Mouse (Mus musculus) right cerebral cortex, adult 2 months (tissue): ENCODE measurements around the gene Fabp2.

Experiments
- DNase-seq, 2 experiments: peaks; one replicate each; pipeline ENCODE4 v3.0.0; 2021 to 2022; ENCODE audit warnings: low spot score in 2 of 2

Gene Fabp2

DNA sequence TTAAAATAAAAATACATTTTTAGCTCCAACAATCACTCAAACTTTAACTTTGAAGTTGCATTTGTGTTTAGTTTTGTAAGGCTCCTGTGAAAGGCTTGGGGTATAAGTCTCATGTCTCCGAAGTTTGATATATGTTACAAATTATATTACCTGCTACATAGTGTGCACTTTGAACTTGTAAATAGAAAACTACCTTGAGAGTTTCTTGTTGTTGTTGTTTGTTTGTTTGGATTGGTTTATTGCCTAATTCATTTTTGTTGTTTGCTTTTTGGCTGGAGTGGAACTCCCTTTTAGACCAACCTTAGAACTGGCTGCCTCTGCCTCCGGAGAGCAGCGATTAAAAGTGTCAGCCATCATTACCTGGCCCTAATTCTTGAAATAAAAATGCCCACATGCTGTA, at the start of gene Fabp2:
Gene Fabp2 (plus strand): TSS at position 301 of the 400 bp plus-strand sequence.
- no peak for DNase-seq

DNA sequence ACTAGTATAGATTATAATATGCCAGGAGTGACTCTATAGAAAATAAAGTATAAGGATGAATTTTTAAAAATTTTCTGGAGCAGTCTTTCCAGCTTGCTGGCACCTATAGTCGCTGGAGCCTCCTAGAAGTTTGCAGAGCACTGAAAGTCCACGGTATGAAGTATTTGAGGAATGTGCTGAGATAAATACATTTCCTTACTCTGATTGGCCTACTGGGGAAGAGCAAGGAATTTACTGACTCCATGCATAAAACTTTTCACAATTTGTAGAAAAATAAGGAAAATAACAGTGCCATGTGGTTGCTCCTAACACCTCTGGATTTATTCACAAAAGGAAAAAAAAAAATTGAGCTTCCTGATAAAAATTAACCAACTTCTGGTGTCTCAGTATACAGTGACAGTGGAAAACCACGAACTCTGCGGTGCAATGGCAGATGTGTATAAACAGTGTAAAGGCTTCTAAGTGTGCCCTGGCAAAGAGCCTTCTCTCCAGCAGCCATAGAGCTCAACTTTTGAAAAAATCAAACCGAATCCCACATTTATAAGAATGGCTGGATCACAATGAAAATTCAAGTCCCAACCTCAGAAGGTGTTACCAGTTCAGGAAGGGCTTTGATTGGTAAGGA, 46.4 kb upstream of the Fabp2 start:
- DNase-seq, result no peak

DNA sequence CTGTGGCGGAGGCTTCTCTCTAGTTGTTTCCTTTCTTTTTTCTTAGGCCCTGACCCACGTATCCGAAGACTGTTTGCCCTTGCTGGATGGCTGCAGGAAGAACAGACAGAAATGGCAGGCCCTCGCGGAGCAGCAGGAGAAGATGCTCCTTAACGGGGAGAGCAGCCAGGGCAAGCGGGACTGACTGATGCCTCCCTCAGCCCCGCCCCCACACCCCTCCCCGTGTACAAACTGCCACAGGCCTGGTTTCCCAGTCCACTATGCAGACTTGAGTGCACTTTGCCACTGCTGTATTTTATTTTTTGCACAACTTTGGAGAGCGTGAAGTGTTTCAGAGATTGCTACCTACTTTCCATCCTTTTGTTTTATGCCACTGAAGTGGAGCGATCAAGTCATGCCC, 39.7 kb upstream of the Fabp2 start:
- no peak for DNase-seq

DNA sequence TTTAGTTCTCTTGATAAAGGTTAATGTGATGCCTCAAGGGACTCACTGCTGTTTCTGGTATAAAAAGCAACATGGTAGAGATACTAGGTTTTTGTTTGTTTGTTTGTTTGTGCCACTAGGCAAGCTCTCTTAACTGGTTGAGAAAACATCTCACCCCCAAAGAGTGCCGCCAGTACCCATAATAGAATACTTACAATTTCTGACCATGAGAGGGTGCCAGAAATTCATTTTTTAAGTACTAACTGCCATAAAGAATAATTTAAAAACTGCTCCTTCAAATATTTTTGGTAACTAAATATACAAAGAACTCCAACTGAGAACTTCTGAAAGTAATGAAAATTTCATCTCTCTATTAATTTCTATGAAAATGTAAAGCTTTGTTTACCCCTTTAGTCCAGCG, 35.0 kb upstream of the Fabp2 start:
- no peak for DNase-seq

DNA sequence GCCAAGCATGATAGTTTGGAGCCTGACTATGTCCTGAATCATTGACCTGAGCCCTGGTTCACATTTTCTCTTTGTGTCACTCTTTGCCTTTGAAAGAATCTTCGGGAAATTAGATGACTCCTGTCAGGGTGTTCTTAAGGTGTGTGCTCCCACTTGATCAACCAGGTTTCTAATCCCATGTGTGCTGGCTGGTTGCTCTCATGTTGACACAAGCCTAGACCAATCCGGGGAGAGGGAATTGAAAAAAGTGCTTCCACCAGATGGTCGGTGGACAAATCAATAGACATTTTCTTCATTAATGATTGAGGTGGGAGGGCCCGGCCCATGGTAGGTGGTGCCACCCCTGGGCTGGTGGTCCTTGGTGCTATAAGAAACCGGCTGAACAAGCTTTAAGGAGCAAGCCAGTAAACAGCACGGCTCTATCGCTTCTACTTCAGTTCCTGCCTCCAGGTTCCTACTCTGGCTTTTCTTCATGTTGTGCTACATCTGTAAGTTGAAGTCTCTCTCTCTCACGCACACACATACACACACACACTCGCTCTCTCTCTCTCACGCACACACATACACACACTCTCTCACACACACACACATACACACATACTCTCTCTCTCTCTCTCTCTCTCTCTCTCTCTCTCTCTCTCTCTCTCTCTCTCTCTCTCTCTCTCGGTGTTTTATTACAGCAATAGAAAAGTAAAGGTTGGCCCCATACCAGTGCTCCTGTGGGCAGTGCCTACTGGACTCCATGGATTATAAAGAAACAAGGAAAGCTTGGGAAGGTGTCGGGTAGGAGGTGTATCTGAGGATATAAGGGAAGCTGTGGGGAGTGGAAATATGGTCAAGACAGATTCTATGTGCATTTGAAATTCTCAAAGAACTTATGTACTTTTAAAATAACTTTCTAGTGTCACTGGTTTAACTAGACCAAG, 34.0 kb upstream of the Fabp2 start:
- no peak for DNase-seq

DNA sequence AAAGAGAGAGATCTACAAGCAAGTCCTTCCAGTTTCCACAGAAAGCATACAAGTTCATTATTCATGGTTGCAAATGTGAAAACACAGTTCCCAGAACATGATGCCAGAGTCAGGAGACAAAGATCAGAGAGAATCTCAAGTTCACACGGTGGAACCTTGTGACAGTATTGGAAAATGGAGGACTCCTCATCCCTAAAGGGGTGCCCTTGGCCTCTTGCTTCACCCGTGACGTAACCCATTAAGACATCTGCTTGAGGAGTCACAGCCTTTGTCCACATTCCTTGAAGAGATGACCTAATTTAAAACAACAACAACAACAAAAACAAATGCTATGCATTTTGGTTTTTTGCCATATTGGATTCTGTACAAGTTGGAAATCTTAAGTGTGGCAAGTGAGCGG, 29.8 kb upstream of the Fabp2 start:
- DNase-seq, result no peak

DNA sequence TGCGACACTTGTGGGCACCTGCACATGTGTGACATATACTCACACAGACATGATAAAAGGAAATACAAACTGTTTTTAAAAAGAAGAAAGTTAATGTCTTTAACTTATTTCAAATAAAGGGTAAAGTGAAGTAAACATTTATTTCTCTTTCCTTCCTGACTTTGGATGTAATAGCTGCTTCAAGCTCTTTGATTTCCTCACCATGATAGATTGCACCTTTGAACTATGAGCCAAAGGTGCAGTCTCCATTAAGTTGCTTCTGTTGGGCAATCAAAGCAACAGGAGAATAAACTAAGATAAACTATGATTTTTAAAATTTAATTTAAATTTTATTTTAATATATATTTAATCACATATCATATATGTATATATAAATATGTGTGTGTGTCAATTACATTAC, 26.6 kb upstream of the Fabp2 start:
- no peak for DNase-seq

DNA sequence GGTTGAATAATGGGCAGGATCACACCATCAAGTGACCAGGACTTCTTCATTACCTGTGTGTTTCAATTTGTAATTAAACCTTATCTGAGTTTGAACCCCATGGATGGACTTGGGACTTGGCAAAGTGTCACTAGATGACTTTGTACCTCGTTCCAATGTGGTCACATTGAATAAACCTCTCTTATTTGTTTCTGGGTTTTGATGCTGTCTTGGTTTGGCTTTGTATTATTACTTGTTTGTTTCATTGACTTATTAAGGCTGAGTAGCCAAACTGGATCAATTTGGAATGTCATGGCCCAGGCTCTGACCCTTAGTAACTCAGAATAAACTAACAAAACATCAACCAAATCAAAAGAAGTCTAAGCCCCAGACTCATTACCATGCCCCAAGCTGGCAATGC, 23.3 kb upstream of the Fabp2 start:
- DNase-seq, result no peak

DNA sequence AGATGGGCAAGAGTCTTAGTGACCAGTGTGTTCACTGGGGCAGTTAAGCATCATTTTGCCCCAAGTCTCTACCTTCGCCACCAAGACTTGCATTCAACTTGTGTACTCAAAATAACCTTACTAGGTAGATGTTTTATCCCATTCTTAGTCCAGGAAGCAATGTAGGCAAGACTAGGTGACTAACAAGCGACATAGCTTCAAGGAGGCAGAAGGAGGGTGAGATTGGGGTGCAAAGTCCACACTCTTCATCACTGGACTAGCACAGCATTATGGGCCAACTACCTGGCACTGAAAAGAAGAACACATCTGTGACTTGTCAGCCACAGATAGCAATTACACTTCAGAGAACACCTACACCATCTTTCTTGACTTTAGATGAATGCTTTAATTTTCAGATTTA, 18.0 kb upstream of the Fabp2 start:
- no peak for DNase-seq

DNA sequence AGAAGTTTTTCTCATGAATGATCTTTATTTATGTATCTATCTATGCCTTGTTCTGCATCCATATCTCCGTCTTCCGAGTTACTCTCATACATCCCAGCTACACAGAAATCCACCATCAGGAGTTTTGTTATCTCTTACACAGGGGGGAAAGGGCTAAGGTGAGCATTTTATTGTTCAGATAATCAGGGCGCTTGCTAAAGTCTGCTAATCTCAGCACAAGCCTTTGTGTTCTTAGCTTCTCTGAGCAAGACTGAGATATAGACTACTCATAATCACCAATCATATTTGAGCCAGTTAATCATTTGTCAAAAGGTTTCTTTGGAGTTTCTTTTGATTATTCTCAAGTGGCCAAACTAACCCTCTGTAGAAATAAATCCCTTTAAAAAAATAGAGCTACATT, 17.3 kb upstream of the Fabp2 start:
- DNase-seq, result no peak

DNA sequence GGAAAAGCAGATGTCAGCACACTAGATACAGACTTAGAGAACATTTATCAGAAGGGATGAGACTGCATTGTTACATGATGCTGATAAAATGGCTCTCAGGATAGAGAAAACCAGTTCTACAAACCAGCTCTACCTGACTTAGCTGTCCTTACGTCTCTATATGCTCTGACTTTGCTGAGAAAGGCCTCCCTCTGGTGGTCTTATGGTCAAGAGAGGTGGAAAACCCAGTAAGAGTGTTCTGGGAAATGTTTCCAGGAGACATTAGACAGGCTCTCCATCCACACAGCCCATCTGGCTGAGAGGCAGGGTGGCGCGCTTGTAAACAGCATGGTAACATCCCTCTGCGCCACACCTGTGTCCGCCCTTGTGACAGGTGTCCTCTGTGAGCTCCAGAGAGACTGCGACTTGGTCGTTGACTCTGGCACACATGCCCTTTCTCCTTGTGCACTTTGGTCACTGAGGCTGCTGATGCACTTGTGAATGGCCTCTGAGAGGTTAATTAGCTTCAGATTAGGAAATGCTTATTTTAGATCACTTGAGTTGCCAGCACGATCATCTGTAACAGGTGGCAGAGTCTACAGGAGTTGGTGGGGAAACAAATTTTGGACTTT, 16.1 kb upstream of the Fabp2 start:
- DNase-seq, result no peak

DNA sequence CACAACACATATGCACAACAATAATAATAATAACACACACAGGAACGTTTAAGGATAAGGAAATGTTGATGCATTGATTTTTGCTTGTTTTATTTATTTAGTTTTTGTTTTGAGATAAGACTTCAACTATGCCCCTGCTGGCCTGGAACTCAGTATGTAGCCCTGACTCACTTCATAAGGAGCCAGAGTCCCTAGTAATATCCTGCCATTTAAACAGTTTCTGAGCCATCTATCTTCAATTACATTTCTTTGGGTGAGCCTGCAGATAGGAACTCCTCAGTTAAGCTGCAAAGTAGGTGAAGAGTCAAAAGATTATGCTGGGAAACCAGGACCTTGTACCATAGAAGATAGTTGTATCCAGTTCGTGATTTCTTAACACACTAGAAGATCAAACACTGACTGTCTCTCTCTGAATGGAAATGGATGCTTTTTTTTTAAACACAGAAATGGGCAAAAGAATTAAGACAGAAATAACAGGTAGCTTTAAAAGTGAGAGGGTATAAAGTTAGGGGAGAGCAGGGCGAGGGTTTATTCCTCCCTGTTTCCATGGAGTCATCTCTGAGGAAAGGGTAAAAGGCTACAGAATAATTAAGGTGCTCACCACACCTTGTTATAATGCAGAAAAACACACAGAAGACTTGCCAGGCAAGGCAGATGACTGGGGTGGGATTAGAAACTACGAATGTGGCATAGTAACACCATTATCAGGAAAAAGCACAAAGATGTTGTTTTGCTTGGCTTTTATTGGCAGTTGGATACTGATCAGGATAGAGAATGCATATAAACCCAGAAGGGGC, 7.2 kb upstream of the Fabp2 start:
- no peak for DNase-seq

DNA sequence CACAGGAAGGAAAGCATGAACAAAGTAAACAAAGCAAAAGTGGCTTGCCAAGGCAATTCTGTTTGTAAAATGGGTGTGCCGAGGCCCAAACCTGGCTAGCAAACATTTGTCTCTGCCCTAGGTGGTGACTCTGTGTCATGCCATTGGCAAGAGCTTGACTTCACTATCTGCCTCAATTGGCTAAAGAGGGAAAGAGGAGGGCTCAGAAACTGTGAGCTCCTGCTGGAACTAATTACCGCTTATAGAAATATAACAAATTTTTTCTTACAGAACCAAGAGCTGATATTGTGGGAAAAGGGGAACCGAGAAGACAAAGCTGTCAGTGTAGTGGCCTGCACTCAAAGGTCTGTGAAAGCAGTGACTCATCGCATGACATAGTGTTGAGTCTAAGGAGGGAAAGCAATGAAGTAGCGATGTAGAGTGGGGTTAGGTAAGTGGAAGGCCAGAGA, 6.5 kb upstream of the Fabp2 start:
- DNase-seq, result no peak

DNA sequence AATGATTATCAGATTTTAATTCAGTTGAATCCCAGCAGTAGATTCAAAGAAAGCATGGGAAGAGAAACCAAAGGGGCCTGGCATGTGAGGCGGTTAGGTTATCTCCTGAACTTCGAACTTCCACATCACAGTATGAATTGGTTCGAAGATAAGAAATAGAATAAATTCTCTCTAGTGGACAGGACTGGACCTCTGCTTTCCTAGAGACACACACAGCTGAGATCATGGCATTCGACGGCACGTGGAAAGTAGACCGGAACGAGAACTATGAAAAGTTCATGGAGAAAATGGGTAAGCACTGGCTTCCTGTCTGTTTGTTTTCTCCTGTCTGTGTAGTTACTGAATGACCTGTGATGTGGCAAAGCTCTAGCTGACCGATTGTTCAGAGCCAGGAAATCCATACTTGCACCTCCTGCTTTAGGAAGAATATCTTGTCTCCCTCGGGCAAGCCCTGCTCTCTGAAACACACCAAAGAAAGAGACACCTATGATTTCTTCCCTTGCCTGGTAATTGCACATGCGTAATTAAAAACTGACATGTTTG, 388 bp downstream of the Fabp2 start:
- DNase-seq, result no peak

DNA sequence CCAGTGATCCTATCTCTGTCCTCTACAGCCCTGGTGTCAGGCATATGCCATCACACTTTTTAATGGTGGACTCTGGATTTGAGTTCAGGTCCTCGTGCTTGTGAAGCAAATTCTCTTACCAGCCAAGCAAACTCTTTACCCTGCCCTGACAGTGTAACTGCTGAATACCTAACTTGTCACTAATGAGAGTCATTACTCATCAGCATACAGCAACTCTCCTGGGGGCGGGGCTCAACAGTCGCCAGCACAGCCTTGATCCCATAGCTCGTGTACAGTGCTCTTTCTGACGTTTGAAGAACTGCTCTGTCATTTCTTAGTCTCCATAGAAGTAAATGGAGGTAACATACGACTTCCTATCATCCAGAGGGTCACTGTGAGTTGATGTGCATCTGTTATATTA, 3.4 kb downstream of the Fabp2 start:
- DNase-seq, result no peak

DNA sequence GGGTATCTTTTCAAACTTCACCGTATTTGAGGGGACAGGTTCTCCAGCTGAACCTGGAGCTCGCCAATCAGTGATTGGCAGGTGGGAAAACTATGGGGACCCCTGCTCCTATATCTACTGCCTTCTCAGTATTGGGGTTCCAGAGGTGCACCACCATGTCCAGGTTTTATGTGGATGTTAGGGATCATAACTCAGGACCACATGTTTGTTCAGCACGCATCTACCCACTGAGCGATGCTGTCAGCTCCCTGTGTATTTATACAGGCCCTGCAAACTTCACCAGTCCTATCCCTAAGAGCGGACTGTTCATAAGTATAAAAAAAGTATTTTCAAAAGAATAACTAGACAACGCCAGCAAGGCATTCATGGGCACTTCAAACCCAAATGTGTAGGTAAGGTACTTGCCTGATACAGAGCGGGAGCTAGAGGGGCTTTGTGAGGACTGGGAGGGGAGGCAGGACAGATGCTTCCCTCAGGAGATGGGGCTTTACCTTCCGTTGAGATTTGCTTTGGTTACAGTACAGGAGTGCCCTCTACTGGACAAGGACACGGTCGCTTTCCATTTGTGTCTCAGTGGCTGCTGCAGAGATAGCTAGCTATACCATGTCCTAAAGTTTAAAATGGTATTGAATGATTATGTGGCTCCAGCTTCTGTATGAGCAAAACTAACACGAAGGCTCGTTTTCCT, 9.0 kb downstream of the Fabp2 start:
- peak; percentile 42 to 46 for DNase-seq

DNA sequence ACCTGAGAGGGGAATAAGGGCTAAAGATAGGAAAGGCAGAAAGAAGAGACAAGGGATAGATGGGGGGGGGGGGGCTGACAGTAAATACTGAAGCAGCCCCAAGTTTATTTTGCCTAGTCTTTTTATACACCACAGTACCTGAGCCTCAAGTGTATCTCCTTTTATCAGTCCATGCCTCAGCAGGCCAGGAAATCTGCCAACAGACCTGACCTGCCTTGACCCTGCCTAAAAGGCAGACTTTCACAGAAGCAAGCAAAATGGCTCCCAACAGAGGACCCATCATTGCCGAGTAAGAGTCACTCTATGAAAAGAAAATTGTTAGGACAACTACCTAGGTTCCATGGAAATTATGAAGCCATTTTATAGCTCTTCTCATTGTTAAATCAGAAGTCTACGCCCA, 13.0 kb downstream of the Fabp2 start:
- no peak for DNase-seq

DNA sequence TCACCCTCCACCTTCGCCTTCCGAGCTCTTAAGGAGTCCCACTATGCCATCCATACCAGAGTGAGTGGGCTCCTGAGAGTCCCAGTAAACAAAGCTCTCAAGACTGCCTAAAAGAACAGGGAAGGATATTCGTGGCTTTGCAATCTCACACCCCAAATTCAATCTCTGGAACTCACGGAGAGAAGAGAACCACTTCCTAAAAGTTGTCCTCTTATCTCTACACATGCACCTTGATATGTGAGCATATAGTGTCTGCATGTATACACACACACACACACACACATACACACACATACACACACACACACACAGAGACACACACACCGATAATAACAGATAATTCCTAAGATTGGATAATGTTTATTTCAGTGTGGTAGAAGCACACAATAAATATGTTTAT, 20.6 kb downstream of the Fabp2 start:
- DNase-seq, result no peak

DNA sequence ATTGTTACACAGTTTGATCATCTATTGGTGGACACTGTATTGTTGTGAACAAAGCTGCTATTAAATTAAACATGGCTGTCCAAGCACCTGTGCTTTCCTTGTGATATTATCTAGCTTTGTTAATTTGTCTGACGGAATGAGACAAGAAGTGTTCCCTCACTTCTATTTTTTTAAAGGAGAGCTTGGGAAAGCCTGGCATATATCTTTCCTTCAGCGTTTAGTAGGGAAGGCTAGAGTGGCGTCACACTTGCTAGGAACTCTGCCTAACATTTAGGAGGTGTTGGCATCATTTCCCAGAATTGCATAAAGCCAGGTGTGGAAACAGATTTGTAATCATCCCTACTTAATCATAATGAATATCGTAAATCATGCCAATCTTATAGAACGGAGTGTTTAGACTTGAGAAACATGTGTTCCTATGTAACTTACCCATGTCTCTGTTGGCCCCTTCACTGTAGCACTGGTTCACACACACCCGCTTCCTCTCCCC, 21.4 kb downstream of the Fabp2 start:
- no peak for DNase-seq

DNA sequence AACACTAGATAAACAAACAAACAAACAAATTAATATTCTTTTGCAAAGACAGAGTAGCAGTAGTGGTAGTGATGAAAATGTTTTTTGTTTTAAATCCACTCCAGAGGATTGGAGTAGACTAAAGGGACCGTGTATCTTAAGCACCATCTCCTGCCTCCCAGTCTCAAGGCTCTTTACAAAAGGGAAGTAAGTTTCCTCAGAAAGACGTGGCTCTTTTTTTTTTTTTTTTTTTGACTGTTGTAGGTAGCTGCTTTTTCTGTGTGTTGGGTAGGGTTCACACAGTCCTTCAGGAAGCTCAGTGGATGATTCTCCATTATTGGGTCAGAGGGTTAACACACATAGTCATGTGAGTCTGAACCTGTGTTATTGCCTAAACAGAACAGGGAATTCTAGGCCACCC, 23.8 kb downstream of the Fabp2 start:
- no peak for DNase-seq

DNA sequence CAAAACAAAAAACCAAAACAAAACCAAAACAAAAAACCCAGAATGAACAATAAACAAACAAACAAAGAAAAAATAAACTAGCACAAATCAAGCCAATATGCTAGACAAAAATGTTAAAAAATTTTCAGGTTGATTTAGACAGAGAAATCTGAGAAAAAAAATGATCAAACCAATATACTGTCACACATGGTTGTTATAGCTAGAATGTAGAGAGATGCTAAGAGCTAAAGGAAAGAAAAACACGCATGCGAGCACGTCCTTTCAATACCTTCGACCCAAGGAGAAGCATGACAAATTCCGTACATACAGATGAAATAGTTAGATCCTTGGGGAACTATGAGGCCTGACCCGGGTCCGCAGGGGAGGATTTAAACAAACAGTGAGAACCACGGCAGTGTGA, 24.4 kb downstream of the Fabp2 start, which contains the start of gene Gm10959:
Gene Gm10959 (minus strand): TSS at position 101 of the 400 bp plus-strand sequence.
- no peak for DNase-seq
